Mouse (Mus musculus): Measurements from ENCODE around the gene Hnrnpk. TPM values are rescaled to one million over a fixed set of nuclear protein-coding genes. Genes with fewer than 3 reads are reported as not detected.
"Not testable (repeated sequence)": the region's sequence is repeated elsewhere in the genome, so short reads cannot be mapped to it uniquely, and the experiment has no call there.

The Hnrnpk gene
- polyA plus RNA-seq, 1 experiment from 2014 or later: 1,061 TPM

GRCm38 (mm10) chr13:58400576-58400975, 2.6 kb downstream of the Hnrnpk start:
- Histone ChIP-seq H3K27ac (ENCODE audit: low read length) (peak overlapping the region; percentile 99), H3K27me3 (ENCODE audit: control insufficient read depth, insufficient read depth, low read length) (no peaks in the 10 kb centered on the region), H3K9me3 (replicated peaks; ENCODE audit: control insufficient read depth, low read length) (no peaks in the 10 kb centered on the region), H3K4me1 (ENCODE audit: control insufficient read depth, insufficient read depth, low read length) (peaks cover 13% of the 10 kb centered on the region), H3K4me2 (ENCODE audit: low read depth, low read length) (peak overlapping the region; percentile 89), H3K36me3 (ENCODE audit: control insufficient read depth, insufficient read depth) (peaks cover 18% of the 10 kb centered on the region), H3K9ac (ENCODE audit: low read length) (peak overlapping the region; percentile 100), H3K4me3 (ENCODE audit: low read length) (peak overlapping the region; percentile 99)
- no peak for ATAC-seq (replicated peaks; ENCODE audit: extremely low read depth, insufficient read depth, low FRiP score)
- under 1% methylated on average over 11 of the region's 11 CpGs for WGBS

GRCm38 (mm10) chr13:58397651-58398050, 5.5 kb downstream of the Hnrnpk start:
- H3K4me1 ChIP-seq (ENCODE audit: control insufficient read depth, insufficient read depth, low read length): peaks cover 7% of the 10 kb centered on the region
- no peaks in the 10 kb centered on the region for H3K27me3 ChIP-seq (ENCODE audit: control insufficient read depth, insufficient read depth, low read length)
- ATAC-seq (replicated peaks; ENCODE audit: extremely low read depth, insufficient read depth, low FRiP score): no peak
- no peak overlapping the region for H3K27ac ChIP-seq (ENCODE audit: low read length)
- H3K9me3 ChIP-seq (replicated peaks; ENCODE audit: control insufficient read depth, low read length): no peaks in the 10 kb centered on the region
- H3K9ac ChIP-seq (ENCODE audit: low read length): no peak overlapping the region
- H3K4me3 ChIP-seq (ENCODE audit: low read length): no peak overlapping the region
- H3K4me2 ChIP-seq (ENCODE audit: low read depth, low read length): no peak overlapping the region
- WGBS: 89% methylated on average over 13 of the region's 13 CpGs
- peaks cover 37% of the 10 kb centered on the region for H3K36me3 ChIP-seq (ENCODE audit: control insufficient read depth, insufficient read depth)

DNA sequence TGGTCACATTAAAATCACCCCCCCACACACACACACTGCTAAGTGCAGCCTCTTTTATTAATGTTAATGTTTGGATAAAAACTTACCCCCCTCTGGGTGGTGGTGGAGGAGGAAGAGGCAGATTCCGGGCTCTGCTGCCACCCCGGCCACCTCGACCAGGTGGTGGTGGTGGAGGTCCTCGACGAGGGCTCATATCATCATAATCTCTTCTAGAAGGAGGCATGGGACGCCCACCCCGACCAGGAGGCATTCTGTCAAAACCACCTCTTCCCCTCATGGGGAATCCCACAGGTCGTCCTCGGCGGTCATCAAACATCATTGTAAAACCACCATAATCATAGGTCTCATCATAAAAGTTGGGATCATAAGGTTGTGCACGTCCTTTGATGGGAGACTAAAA, 8.8 kb downstream of the Hnrnpk start:
- H3K9ac ChIP-seq (ENCODE audit: low read length); H3K4me2 ChIP-seq (ENCODE audit: low read depth, low read length); H3K9me3 ChIP-seq (replicated peaks; ENCODE audit: control insufficient read depth, low read length); ATAC-seq (replicated peaks; ENCODE audit: extremely low read depth, insufficient read depth, low FRiP score); H3K27me3 ChIP-seq (ENCODE audit: control insufficient read depth, insufficient read depth, low read length); H3K27ac ChIP-seq (ENCODE audit: low read length); H3K4me3 ChIP-seq (ENCODE audit: low read length); H3K4me1 ChIP-seq (ENCODE audit: control insufficient read depth, insufficient read depth, low read length): not testable (repeated sequence)
- peaks cover 52% of the 10 kb centered on the region for H3K36me3 ChIP-seq (ENCODE audit: control insufficient read depth, insufficient read depth)
- 79% methylated on average over 11 of the region's 11 CpGs for WGBS

- no peak for ATAC-seq (replicated peaks; ENCODE audit: extremely low read depth, insufficient read depth, low FRiP score)
- H3K9me3 ChIP-seq (replicated peaks; ENCODE audit: control insufficient read depth, low read length): no peaks in the 10 kb centered on the region
- no peak overlapping the region for H3K9ac ChIP-seq (ENCODE audit: low read length)
- WGBS: 82% methylated on average over 2 of the region's 2 CpGs
- no peaks in the 10 kb centered on the region for H3K27me3 ChIP-seq (ENCODE audit: control insufficient read depth, insufficient read depth, low read length)
- H3K4me1 ChIP-seq (ENCODE audit: control insufficient read depth, insufficient read depth, low read length): peaks cover 8% of the 10 kb centered on the region; the same call in 1 of the 2 replicates
- peaks cover 25% of the 10 kb centered on the region for H3K36me3 ChIP-seq (ENCODE audit: control insufficient read depth, insufficient read depth)
- no peak overlapping the region for H3K27ac ChIP-seq (ENCODE audit: low read length)
- no peak overlapping the region for H3K4me3 ChIP-seq (ENCODE audit: low read length)
- no peak overlapping the region for H3K4me2 ChIP-seq (ENCODE audit: low read depth, low read length)
Measured at GRCm38 (mm10) chr13:58389324-58389951, 13.7 kb downstream of the Hnrnpk start.

GRCm38 (mm10) chr13:58388379-58388778, 14.8 kb downstream of the Hnrnpk start:
- no peak overlapping the region for H3K4me3 ChIP-seq (ENCODE audit: low read length)
- no peaks in the 10 kb centered on the region for H3K9me3 ChIP-seq (replicated peaks; ENCODE audit: control insufficient read depth, low read length)
- 41% methylated on average over 3 of the region's 3 CpGs for WGBS
- H3K36me3 ChIP-seq (ENCODE audit: control insufficient read depth, insufficient read depth): peaks cover 19% of the 10 kb centered on the region
- H3K27ac ChIP-seq (ENCODE audit: low read length): no peak overlapping the region
- H3K4me2 ChIP-seq (ENCODE audit: low read depth, low read length): no peak overlapping the region
- H3K4me1 ChIP-seq (ENCODE audit: control insufficient read depth, insufficient read depth, low read length): peaks cover 13% of the 10 kb centered on the region; the same call in 1 of the 2 replicates
- no peaks in the 10 kb centered on the region for H3K27me3 ChIP-seq (ENCODE audit: control insufficient read depth, insufficient read depth, low read length)
- no peak overlapping the region for H3K9ac ChIP-seq (ENCODE audit: low read length)
- ATAC-seq (replicated peaks; ENCODE audit: extremely low read depth, insufficient read depth, low FRiP score): no peak

DNA sequence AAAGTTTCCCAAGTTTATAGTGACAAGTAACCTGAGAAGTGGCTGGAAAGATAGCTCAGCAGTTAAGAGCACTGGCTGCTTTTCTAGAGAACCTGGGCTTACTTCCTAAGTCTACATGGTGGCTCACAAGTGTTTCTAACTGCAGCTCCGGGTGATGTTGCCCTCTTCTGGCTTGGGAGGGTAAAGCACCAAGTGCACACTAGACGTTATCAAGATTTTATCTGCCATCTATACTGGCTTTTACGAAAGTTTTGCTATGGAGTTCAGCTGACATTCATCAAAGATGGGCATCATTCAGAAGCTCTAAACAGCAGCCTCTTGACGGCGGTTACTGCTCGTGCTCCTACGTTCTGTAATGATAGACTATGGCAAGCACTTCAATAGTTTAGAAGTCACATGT, 15.2 kb downstream of the Hnrnpk start:
- Histone ChIP-seq H3K4me1 (ENCODE audit: control insufficient read depth, insufficient read depth, low read length) (peaks cover 13% of the 10 kb centered on the region; the same call in 1 of the 2 replicates), H3K9me3 (replicated peaks; ENCODE audit: control insufficient read depth, low read length) (no peaks in the 10 kb centered on the region), H3K36me3 (ENCODE audit: control insufficient read depth, insufficient read depth) (peaks cover 17% of the 10 kb centered on the region), H3K4me3 (ENCODE audit: low read length) (no peak overlapping the region), H3K27ac (ENCODE audit: low read length) (no peak overlapping the region), H3K4me2 (ENCODE audit: low read depth, low read length) (no peak overlapping the region), H3K27me3 (ENCODE audit: control insufficient read depth, insufficient read depth, low read length) (no peaks in the 10 kb centered on the region), H3K9ac (ENCODE audit: low read length) (no peak overlapping the region)
- 0 out of 2 replicates have a peak, but pooled peaks have one; percentile 18 for ATAC-seq (replicated peaks; ENCODE audit: extremely low read depth, insufficient read depth, low FRiP score)
- 12% methylated on average over 7 of the region's 7 CpGs for WGBS

GRCm38 (mm10) chr13:58385547-58385920, 17.6 kb downstream of the Hnrnpk start:
- peaks cover 13% of the 10 kb centered on the region; the same call in 1 of the 2 replicates for H3K4me1 ChIP-seq (ENCODE audit: control insufficient read depth, insufficient read depth, low read length)
- no peaks in the 10 kb centered on the region for H3K27me3 ChIP-seq (ENCODE audit: control insufficient read depth, insufficient read depth, low read length)
- peaks cover 10% of the 10 kb centered on the region for H3K9me3 ChIP-seq (replicated peaks; ENCODE audit: control insufficient read depth, low read length)
- ATAC-seq (replicated peaks; ENCODE audit: extremely low read depth, insufficient read depth, low FRiP score): no peak
- H3K27ac ChIP-seq (ENCODE audit: low read length): peak overlapping the region; percentile 68; the same call in 1 of the 2 replicates
- WGBS: 77% methylated on average over 7 of the region's 7 CpGs
- H3K4me2 ChIP-seq (ENCODE audit: low read depth, low read length): peak overlapping the region; percentile 93
- H3K4me3 ChIP-seq (ENCODE audit: low read length): peak overlapping the region; percentile 88
- peak overlapping the region; percentile 95 for H3K9ac ChIP-seq (ENCODE audit: low read length)
- peaks cover 24% of the 10 kb centered on the region for H3K36me3 ChIP-seq (ENCODE audit: control insufficient read depth, insufficient read depth)

GRCm38 (mm10) chr13:58384779-58385546, 18.2 kb downstream of the Hnrnpk start, which contains the start of gene 2210016F16Rik:
TSS of gene 2210016F16Rik (minus strand) at chr13:58385225.
- Histone ChIP-seq H3K4me1 (ENCODE audit: control insufficient read depth, insufficient read depth, low read length) (peaks cover 13% of the 10 kb centered on the region; the same call in 1 of the 2 replicates), H3K4me3 (ENCODE audit: low read length) (peak within 1 kb of the TSS; percentile 88), H3K4me2 (ENCODE audit: low read depth, low read length) (peak within 1 kb of the TSS; percentile 93), H3K36me3 (ENCODE audit: control insufficient read depth, insufficient read depth) (peaks cover 27% of the 10 kb centered on the region), H3K9me3 (replicated peaks; ENCODE audit: control insufficient read depth, low read length) (peaks cover 15% of the 10 kb centered on the region), H3K27me3 (ENCODE audit: control insufficient read depth, insufficient read depth, low read length) (no peaks in the 10 kb centered on the region), H3K9ac (ENCODE audit: low read length) (peak within 1 kb of the TSS; percentile 95), H3K27ac (ENCODE audit: low read length) (peak within 1 kb of the TSS; percentile 68)
- peak; percentile 72 for ATAC-seq (replicated peaks; ENCODE audit: extremely low read depth, insufficient read depth, low FRiP score)
- WGBS: 2% methylated on average over 80 of the region's 80 CpGs

DNA sequence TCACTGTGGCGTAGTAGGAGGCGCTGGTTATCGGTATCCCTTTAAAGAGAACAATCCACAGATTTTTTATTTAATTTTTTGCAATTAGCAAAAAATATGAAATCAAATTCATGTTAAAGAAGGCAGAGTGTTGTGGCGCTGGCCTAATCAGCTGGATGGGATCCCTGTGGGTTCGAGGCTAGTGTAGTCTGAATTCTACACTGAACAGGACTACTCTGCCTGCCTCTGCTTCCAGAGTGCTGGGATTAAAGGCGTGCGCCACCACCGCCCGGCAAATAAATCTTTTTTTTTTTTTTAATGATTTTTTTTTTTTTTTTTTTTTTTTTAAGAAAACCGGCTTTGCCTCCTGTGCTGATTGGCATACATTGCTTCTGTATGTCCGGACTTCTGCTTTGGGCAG, 18.8 kb downstream of the Hnrnpk start:
- Histone ChIP-seq H3K9ac (ENCODE audit: low read length) (peak overlapping the region; percentile 95), H3K4me1 (ENCODE audit: control insufficient read depth, insufficient read depth, low read length) (peaks cover 13% of the 10 kb centered on the region; the same call in 1 of the 2 replicates), H3K4me2 (ENCODE audit: low read depth, low read length) (peak overlapping the region; percentile 93), H3K27ac (ENCODE audit: low read length) (no peak overlapping the region; the same call in 1 of the 2 replicates), H3K4me3 (ENCODE audit: low read length) (peak overlapping the region; percentile 88), H3K36me3 (ENCODE audit: control insufficient read depth, insufficient read depth) (peaks cover 25% of the 10 kb centered on the region), H3K9me3 (replicated peaks; ENCODE audit: control insufficient read depth, low read length) (peaks cover 17% of the 10 kb centered on the region), H3K27me3 (ENCODE audit: control insufficient read depth, insufficient read depth, low read length) (no peaks in the 10 kb centered on the region)
- WGBS: 41% methylated on average over 11 of the region's 11 CpGs
- no peak for ATAC-seq (replicated peaks; ENCODE audit: extremely low read depth, insufficient read depth, low FRiP score)

Data from heart, embryonic 16.5 days (tissue).